Mouse (Mus musculus) heart, postnatal 4 days (tissue): ENCODE results near the gene Got1. TPM values are rescaled to one million over a fixed set of nuclear protein-coding genes. Genes with fewer than 3 reads are reported as not detected.

Experiments used
- DNase-seq: peaks from one replicate; pipeline ENCODE4 v3.0.0; 2021
- total RNA-seq, 2 experiments: library from RNA; stranded (reverse); gene quantifications; 2 replicates each; pipeline ENCODE4 v1.2.3; 2021

Gene Got1
- total RNA-seq, 2 experiments from 2014 or later, result 341 to 353 TPM

DNA sequence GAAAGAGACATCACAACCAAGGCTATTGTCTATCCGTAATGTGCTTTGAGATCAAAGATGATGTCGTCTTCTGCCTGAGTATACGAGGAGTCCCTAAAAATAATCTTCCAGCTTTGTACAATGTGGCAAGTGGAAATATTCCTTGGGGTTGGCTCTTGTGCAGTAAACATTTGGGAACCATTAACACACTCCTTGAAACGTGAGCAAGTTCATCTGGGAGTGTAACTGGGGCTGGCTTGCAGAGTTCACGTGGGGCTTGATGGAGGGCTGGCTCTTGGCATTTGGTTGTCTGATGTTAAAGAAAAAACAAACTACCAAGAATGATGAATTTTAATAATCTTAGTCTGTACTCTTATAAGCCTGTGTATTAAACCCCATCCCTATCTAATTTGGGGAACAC is 45.0 kb downstream of the Got1 start:
- DNase-seq, result no peak

DNA sequence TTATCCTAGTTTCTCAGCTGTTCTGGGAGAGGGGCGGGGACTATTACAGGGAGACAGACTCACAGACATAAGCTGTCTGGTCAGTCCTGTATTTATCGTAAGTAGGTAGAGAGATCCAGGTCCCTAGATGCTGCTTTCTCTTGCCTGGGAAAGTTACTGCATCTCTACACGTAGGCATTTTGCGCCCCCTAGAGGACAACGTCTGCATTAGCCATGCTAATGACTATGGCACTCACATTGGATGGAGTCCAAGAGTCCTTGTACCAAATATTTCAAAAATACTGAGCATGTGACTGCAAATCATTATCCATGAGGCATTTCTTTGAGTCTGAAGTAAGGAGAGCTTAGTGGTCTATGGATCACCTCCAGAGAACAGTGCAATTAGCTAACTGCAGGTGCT is 45.5 kb downstream of the Got1 start:
- peak; percentile 77 for DNase-seq

DNA sequence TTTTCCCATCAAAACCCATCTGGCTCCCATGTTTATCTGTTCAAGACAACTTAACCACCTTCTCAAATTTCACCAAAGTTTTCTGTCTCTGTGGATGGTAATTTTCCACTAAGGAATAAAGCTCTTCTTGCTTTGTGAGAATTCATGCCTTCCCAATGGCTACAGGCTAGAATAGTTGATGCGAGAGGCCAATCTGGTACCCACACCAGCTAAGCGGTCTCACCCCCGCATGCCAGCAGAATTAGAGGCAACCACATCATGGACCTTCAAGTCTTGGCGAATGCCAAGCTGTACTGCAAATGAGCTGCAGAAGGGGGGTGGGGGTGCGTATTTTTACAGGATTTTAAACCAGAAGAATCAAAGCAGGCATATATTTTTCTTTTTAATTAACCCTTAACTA is 47.0 kb downstream of the Got1 start:
- DNase-seq, result no peak

DNA sequence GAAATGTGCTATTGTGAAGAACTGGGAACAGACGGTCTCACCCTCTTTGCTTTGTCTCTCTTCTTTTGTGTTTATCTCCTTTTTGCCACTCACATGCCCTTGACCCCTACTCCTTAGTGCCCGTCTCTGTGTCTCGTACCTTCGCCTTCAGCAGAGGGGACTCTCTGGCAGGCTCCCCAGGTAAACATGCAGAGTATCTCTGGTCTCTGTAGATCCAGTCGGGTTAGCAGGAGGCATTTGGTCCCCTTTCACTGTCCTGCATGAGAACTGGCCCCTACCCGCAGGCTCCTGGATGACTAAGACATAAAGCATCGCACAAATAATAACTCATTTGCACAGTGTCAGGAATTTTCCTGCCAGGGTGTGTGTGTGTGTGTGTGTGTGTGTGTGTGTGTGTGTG is 48.3 kb downstream of the Got1 start:
- no peak for DNase-seq

DNA sequence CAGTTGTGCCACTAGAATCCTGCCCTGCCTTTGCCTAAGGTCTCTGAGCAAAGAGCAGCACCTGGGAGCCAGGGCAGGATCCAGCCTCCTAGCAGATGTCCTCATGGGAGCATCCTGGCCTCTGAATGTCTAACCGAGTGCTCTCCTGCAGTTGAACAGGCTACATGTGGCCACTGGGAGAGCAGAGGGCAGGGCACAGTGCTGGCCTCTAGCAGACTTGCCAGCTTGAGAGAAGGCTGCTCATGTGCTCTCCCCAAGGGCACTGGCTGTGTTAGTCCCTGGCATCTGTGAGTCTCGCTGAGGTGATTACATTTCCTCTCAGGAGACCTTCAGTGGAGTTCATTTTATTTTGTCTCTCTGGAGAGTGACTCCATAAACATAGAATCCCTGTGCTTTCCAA is 48.8 kb downstream of the Got1 start:
- DNase-seq, result no peak

DNA sequence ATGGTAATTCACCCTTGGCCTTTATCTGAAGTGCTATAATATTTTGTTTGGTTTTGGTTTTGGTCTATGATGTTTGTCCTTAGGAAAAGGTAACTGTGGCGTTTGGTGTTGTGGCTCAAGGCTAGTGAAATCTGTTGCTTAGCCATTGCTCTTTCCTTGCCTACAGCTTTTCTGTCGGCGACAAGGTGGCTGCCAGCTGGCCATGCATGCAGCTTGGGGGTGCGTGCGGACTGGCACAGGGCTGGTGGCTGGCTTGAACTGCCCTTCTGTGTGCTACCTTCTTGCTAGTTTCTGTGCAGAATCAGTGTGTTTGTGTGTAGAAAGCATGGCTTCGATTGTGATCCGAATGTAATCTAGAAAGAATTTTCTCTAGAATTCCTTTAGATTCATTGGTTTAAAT is 51.6 kb downstream of the Got1 start:
- DNase-seq, result no peak

DNA sequence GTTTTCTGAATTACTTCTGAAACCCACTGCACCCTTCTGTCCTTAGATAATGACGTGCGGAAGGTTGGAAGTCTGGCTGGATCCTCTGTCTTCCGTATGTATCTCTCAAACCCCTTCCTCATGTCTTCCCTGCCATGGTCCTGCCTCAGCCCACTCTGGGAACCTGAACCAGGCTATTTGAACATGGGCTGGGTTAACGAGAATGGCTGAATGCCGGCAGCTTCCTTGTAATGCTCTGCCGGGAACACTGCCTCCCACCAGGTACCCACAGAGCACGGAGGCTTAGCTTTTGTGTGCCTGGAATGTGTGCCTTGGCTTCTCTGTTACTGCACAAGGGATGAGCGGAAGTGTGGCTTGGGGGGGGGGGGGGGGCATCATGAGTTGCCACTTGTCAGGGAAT is 52.1 kb downstream of the Got1 start:
- DNase-seq, result no peak

DNA sequence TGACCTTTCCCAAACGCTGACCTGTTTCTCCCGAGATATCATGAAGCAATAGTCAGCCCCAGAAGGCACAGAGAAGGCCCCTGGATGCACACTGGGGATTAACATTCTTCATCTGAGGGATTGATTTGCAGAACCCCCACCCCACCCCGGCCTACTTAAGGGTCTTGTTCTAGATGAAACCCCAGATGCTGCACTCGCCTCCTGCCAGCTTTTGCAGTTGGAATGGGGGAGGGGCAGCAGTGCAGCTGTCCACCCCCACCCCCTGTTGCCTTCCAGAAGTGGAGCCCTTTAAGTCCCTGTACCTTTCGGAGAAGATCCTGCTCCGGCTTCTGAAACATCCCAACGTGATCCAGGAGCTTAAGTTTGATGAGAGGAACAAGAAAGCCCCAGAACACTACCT is 55.1 kb downstream of the Got1 start:
- DNase-seq, result no peak

DNA sequence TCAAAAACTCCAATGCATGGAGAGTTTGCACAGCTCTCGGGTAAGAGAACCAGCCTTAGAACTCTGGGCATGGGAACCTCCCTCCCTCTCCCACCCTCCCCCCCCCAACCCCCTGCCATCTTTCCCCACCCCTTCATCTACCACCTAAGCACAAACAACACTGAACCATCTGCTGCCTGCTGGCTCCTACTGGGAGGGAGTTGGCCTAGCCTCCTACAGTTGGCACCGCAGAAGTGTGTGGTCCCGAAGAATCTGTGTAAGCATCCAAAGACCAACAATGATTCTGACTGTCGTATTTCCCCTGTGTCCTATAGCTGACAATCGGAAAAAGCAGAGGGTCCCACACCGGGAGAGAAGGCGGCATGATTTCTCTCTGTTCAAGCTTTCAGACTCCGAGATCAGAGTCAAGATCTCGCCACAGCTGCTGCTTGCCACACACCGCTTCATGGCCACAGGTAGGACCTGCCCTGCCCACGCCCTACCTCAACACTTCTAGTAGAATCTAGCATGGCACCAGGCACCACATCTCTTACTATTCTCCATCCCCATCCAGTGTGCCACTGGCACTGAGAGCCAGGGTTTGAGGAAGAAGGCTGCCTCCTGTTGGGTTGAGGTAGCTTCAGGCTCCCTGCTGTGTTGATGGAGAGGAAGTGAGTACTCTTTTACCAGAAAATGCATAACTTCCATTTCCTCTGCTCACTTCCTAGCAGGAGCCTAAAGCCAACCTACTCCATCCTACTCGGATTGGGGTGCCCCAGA is 56.3 kb downstream of the Got1 start:
- DNase-seq, result no peak

DNA sequence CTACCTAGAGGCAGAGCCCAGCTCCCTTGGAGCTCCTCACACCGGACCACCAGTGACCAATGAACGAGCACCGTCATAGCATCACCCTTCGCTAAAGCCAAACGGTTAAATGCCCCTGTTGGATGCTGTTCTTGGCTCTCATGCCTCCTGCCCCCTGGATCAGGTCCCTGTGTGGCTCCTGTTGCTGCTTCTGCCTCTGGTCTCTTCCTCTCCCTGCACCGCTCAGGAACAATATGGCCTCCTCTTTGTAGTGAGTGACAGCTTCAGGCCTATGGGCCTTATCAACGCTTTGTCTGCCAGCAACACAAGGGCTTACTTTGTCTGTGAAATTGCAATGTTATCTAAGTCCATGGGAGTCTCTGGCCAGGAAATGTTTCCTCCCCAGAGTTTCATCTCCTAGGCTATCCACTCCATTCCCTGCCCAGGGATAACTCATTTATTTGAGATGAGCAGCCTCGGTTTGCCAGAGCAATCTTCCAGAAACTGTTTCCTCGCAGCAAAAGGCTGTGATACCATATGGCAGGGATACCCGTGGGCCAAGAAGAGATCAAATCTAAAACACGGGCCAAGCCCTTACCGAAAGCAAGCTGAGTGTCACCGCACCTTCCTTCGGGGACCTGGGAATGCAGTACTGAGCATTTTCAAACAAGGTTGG is 58.7 kb downstream of the Got1 start:
- DNase-seq, result no peak

DNA sequence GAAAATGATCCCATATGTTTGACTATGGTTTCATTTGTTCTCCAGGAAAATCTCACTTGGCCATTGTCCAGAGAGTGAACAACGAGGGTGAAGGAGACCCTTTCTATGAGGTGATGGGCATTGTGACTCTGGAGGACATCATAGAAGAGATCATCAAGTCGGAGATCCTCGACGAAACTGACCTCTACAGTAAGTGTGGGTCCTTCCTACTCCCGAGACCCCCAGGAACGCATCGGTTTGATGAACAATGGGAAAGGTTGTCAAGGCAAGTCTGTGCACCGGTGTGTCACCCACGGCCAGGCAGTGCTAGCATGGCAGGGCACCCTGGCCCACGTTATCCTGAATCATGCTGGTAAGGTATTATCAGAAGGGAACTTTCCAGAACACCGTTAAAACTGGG is 59.3 kb downstream of the Got1 start:
- no peak for DNase-seq

DNA sequence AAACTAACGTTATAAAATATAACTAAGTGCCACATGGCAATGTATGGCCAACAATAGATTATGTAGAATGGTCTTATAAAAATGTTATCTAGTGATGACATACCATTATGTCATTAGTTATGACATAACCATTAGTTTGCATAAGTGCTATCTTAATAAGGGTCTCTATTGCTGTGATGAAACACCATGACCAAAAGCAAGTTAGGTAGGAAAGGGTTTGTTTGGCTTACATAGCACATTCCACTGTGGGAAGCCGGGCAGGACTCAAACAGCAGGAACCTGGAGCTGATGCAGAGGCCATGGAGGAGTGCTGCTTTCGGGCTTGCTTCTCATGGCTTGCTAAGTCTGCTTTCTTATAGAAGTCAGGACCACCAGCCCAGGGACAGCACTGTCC is 60.1 kb downstream of the Got1 start:
- no peak for DNase-seq

DNA sequence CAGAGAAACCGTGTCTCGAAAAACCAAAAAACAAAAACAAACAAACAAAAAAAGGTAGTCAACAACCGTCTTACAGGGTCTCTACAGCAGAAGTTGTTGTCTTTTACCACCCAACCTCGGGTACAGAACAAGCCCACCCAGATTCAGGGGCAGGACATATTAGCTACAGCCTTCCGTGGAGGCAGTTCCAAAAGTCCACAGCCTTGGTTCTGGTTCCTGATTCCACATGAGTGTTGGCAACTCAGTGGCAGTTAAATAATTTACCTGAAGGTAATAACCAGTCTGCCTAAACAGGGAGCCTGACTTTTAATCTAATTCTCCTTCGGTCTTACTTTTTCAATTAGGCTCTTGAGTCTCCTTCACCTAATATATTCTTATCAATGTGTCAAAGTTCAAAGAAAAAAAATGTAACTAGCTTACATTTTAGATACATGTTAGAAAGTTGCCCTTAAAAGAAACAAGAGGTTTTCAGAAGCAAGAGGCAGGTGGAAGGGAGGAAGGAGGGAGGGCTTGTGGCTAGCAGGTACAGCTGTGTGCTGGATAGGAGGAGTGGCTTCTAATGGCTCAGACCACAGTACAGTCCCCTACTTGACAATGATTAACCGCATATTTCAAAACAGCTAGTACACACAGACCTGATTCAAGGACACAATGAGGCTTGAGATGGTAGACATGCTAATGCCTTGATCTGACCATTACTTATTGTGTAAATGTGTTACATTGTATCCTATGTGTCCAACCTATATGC is 60.7 kb downstream of the Got1 start:
- DNase-seq, result no peak

DNA sequence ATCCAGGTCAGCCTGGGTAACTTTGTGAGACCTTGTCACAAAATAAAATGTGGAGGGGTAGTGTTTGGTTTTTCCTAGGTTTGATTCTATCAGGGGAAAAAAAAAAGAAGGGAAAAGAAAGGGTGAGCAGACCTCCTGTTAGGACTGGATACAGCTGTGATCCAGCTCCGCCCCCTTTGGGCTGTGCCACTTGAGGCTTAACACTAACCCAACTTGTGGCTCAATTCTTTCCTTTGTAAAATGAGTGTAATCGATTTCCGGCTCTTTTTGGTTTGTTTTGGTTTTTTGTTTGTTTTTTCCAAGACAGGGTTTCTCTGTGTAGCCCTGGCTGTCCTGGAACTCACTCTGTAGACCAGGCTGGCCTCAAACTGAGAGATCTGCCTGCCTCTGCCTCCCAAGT is 62.3 kb downstream of the Got1 start:
- no peak for DNase-seq

DNA sequence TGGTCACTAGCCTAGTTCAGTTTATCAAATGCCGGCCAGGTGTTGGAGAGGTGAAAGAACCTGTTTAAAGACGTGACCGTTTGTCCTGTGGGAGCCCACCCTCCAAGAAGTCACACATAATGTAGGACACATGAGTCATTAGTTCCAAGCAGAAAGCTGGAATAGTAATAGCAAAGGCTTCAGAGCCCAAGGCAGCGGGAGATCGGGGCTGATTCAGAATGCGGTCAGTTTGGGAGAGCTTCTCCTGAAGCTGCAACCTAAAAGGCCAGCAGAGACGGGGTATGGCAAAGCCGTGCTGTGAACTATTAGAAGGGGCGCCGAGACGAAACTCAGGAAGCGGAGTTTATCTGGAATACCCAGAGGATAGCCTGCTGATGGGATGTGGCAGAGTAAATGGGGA is 63.9 kb downstream of the Got1 start:
- DNase-seq, result no peak

DNA sequence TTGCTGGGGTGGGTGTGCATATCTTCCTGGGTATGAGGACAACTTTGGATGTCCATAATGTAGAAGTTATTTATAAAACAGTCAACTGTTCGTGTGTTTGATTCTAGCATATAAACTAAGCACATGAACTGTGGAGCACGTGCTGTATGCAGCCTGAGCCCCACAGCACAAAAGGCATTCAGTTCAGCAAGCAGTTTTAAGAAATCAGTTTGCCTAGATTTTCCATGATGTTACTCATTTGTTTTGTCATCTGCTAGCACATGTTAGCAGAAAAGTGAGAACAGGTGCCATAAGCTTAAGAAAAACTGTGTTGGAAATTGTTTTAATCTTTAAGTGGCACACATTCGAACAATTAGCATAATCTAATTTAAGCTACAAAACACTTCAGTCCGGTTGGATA is 64.5 kb downstream of the Got1 start:
- DNase-seq, result no peak

DNA sequence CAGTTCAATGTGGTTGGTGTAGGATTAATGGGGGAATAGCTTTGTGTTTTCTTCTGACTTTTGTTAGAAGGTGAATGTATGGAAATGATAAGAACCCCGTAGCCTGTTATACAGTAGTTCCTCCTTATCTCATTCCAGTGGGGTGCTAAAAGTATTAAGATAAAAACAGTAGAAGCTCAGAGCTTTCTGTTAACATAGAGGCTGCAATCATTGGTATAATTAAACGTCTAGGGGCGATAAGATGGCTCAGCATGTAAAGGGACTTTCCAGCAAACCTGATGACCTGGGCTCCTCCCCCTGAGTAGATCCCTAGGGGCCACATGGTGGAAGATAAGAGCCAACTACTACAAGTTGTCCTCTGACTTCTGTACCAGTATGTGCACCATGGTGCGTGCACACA is 71.4 kb downstream of the Got1 start:
- no peak for DNase-seq

DNA sequence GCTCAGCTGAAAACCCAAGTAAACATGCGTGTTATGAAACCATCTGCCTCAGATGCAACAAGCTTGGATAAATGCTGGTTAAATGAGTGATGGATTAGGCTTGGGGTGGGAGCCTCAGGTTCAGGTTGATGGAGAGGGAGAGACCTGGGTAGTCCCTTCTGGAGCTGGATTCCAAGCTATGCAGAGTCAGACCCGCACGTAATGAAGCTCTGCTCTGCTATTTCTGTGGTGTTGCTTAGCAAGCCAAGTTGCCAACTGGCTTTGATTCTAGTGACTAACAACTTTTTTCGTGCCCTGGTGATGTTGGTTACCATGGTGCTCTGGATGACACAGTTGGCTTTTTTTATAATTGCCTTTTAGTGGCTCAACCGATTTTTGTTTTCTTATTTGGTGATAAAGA is 72.2 kb downstream of the Got1 start:
- DNase-seq, result no peak

DNA sequence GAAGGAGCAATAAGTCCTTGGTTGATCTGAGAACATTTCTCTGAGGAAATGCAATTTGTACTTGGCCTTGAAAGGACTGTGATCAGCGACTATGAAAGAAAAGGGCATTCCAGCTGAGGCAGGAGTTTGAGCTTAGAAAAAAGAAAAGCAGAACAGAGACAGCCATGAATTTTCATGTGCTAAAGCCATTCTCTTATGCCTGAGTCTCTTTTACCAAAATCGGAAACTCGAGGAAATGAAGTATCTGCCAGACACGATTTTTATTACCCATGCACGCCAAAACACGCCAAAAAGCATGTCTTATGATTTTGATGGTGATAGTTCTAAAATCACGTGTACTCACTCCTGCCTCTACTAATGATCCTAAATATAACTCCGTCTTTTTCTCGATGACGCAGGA is 72.8 kb downstream of the Got1 start:
- no peak for DNase-seq
